Mouse (Mus musculus): ENCODE results near the gene Rasal2. TPM values are rescaled to one million over a fixed set of nuclear protein-coding genes. Genes with fewer than 3 reads are reported as not detected.

Rasal2 gene
- total and polyA plus RNA-seq, 3 experiments: 5.1 to 23.2 (median 22.2) TPM

DNA sequence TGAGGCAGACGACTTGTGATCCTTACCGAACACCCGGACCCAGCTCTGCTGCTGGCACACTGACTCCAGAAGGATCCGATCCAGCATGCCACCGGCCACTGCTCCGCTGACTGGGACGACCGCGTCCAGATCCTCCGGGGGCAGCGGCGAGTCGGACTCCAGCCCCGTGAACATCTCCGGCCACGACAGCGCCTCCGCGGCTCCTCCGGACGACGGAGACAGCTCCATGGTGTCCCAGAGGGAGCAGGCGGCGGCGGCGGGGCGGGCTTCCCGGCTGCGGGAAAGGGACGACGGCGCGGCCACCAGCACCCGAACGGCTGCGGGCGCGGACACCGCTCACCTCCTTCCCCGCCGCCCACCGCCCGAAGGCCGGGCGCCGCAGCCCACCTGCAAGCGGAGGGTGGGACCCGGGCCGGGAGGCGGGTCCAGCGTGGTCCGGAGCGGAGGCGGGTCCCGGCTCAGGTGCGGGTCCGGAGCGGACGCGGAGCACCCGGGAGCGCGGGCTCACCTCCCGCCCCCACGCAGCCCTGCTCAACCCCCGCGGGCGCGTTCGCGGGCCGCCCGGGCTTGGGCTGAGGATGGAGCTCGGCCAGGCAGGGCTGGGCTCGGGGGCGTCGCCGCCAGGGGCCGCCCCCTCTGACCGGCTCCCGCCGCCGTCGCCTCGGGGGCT lies 549 bp downstream of the Rasal2 start:
- DNase-seq: peak; percentile 79 to 82
- Histone ChIP-seq H3K27me3 (ENCODE audit: control insufficient read depth, insufficient read depth, low read length) (no peaks in the 10 kb centered on the region), H3K36me3 (ENCODE audit: control insufficient read depth, insufficient read depth, low read length) (peaks cover 42% of the 10 kb centered on the region), H3K4me3 (peak overlapping the region; percentile 80), H3K27ac (peak overlapping the region; percentile 92), H3K79me2 (replicated peaks; ENCODE audit: control insufficient read depth, insufficient read depth, low read length) (peaks cover 4% of the 10 kb centered on the region), H3K4me1 (ENCODE audit: control insufficient read depth, insufficient read depth, low read length) (peaks cover 14% of the 10 kb centered on the region), H3K9ac (ENCODE audit: low read depth, low read length) (peak overlapping the region; percentile 91)
- WGBS: under 1% methylated on average over 71 of the region's 85 CpGs
- TF ChIP-seq POLR2A (IDR thresholded peaks at IDR 0.05; ENCODE audit: insufficient read depth, low read depth, low read length): no peak
- peak; percentile 29 for TF ChIP-seq CTCF (IDR thresholded peaks at IDR 0.05)
- no peak for TF ChIP-seq EP300 (IDR thresholded peaks at IDR 0.05; ENCODE audit: insufficient read depth, low read depth, low read length)
- intact Hi-C loops (cut with DNase I): loop anchor here (5.0 kb wide), 1 partner anchor 65 kb away; no protein-coding TSS in a partner anchor

DNA sequence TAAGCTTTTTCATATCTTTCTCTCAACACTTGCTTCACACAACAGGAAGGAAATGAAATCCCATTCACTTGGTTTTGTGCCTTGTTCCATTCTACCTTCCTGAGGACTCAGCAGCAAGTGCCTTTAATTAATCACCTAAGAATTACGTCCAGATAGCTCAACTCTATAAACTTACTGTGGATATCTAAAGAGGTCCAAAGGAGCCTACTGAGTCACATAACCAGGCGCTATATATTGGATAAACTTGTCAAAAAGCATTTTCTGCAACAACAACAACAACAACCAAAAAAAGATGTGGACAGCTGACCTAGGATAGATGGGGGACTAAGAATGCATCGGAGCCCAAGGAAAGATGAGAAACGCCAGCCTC lies 1.1 kb downstream of the Rasal2 start:
- Histone ChIP-seq H3K27me3 (ENCODE audit: control insufficient read depth, insufficient read depth, low read length) (no peaks in the 10 kb centered on the region), H3K4me1 (ENCODE audit: control insufficient read depth, insufficient read depth, low read length) (peaks cover 11% of the 10 kb centered on the region), H3K4me3 (peak overlapping the region; percentile 80), H3K79me2 (replicated peaks; ENCODE audit: control insufficient read depth, insufficient read depth, low read length) (peaks cover 6% of the 10 kb centered on the region), H3K9ac (ENCODE audit: low read depth, low read length) (peak overlapping the region; percentile 91), H3K36me3 (ENCODE audit: control insufficient read depth, insufficient read depth, low read length) (peaks cover 36% of the 10 kb centered on the region), H3K27ac (peak overlapping the region; percentile 92)
- WGBS: under 1% methylated on average over 4 of the region's 4 CpGs
- no peak for DNase-seq
- TF ChIP-seq POLR2A (IDR thresholded peaks at IDR 0.05; ENCODE audit: insufficient read depth, low read depth, low read length) (no peak), EP300 (IDR thresholded peaks at IDR 0.05; ENCODE audit: insufficient read depth, low read depth, low read length) (no peak), CTCF (IDR thresholded peaks at IDR 0.05) (no peak)
- intact Hi-C loops (cut with DNase I): loop anchor here (5.0 kb wide), 1 partner anchor 64 kb away; no protein-coding TSS in a partner anchor

DNA sequence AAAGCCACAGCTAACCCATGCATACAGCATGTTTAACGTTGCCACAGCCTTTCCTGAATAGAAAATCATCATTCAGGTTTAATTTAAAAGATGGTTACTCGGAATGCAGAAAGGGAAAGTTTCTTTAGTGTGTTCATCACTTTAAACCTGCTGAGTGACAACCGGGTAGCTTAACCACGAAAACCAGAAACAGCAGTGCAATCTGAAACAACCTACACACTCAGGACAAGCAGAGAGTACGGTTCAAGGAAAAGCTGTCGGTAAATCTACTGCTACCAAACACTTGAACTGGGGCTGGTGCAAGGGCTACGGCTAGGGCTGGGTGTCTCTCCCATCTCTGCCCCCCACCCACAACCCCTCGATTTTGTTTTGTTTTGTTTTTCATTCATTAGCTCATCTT lies 1.5 kb downstream of the Rasal2 start:
- TF ChIP-seq EP300 (IDR thresholded peaks at IDR 0.05; ENCODE audit: insufficient read depth, low read depth, low read length) (no peak), CTCF (IDR thresholded peaks at IDR 0.05) (no peak)
- Histone ChIP-seq H3K79me2 (replicated peaks; ENCODE audit: control insufficient read depth, insufficient read depth, low read length) (peaks cover 6% of the 10 kb centered on the region), H3K9ac (ENCODE audit: low read depth, low read length) (peak overlapping the region; percentile 91), H3K27ac (peak overlapping the region; percentile 92), H3K36me3 (ENCODE audit: control insufficient read depth, insufficient read depth, low read length) (peaks cover 34% of the 10 kb centered on the region), H3K27me3 (ENCODE audit: control insufficient read depth, insufficient read depth, low read length) (no peaks in the 10 kb centered on the region), H3K4me1 (ENCODE audit: control insufficient read depth, insufficient read depth, low read length) (peaks cover 11% of the 10 kb centered on the region), H3K4me3 (peak overlapping the region; percentile 80)
- intact Hi-C loops (cut with DNase I): loop anchor here (5.0 kb wide), 1 partner anchor 64 kb away; no protein-coding TSS in a partner anchor
- DNase-seq: no peak
- 8% methylated on average over 8 of the region's 8 CpGs for WGBS

DNA sequence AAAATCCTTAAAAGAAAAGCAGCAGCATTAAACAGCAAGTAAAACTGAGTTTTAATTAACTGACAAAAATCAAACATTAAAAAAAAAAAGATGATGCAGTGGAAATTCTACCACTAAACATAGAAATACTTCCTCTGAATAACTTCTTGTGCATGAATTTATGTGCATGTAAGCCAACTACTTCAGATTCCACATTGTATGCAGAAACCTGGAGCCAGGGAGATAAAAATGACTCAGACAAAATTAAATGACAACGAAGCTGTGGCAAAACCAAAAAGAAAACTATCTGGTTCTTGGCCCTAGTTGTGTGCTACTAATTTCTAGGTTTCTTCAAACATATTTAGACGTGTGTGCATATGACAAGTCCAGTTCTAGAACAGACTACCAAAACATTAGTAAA lies 2.7 kb downstream of the Rasal2 start:
- Histone ChIP-seq H3K4me1 (ENCODE audit: control insufficient read depth, insufficient read depth, low read length) (peaks cover 12% of the 10 kb centered on the region), H3K27me3 (ENCODE audit: control insufficient read depth, insufficient read depth, low read length) (no peaks in the 10 kb centered on the region), H3K36me3 (ENCODE audit: control insufficient read depth, insufficient read depth, low read length) (peaks cover 36% of the 10 kb centered on the region), H3K27ac (peak overlapping the region; percentile 92), H3K4me3 (peak overlapping the region; percentile 80), H3K9ac (ENCODE audit: low read depth, low read length) (no peak overlapping the region), H3K79me2 (replicated peaks; ENCODE audit: control insufficient read depth, insufficient read depth, low read length) (peaks cover 6% of the 10 kb centered on the region)
- DNase-seq: no peak
- TF ChIP-seq POLR2A (IDR thresholded peaks at IDR 0.05; ENCODE audit: insufficient read depth, low read depth, low read length): no peak
- no peak for TF ChIP-seq EP300 (IDR thresholded peaks at IDR 0.05; ENCODE audit: insufficient read depth, low read depth, low read length)
- no peak for TF ChIP-seq CTCF (IDR thresholded peaks at IDR 0.05)
- WGBS: 13% methylated on average over 2 of the region's 2 CpGs
- intact Hi-C loops (cut with DNase I): loop anchor here (5.0 kb wide), 1 partner anchor 62 kb away; no protein-coding TSS in a partner anchor

DNA sequence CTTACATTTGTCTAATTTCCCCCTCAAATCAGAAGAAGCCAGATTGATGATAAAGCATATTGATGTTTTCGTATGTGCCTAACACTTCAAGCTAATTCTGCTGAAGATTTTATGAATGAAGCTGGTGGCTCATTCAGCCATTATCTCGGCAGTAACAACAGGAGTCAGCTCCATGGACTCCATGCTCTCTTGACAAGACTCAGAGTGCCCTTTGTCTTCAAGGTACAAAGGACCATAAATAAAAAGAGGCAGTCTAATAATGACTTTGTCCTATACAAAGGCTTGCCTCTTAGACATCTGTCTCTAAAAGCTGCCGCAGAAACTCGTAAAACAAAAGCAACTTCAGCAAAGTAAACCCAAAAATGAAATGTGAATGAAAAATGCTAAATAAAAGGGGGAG lies 24.4 kb downstream of the Rasal2 start:
- Histone ChIP-seq H3K4me3 (no peak overlapping the region), H3K27me3 (ENCODE audit: control insufficient read depth, insufficient read depth, low read length) (no peaks in the 10 kb centered on the region), H3K79me2 (replicated peaks; ENCODE audit: control insufficient read depth, insufficient read depth, low read length) (peaks cover 2% of the 10 kb centered on the region; the same call in 1 of the 2 replicates), H3K27ac (no peak overlapping the region), H3K36me3 (ENCODE audit: control insufficient read depth, insufficient read depth, low read length) (peaks cover 7% of the 10 kb centered on the region), H3K4me1 (ENCODE audit: control insufficient read depth, insufficient read depth, low read length) (peaks cover 1% of the 10 kb centered on the region), H3K9ac (ENCODE audit: low read depth, low read length) (no peak overlapping the region)
- 68% methylated on average over 4 of the region's 4 CpGs for WGBS
- intact Hi-C loops (cut with DNase I): no loop called here
- DNase-seq: no peak
- TF ChIP-seq POLR2A (IDR thresholded peaks at IDR 0.05; ENCODE audit: insufficient read depth, low read depth, low read length): no peak
- TF ChIP-seq EP300 (IDR thresholded peaks at IDR 0.05; ENCODE audit: insufficient read depth, low read depth, low read length): no peak
- no peak for TF ChIP-seq CTCF (IDR thresholded peaks at IDR 0.05)

DNA sequence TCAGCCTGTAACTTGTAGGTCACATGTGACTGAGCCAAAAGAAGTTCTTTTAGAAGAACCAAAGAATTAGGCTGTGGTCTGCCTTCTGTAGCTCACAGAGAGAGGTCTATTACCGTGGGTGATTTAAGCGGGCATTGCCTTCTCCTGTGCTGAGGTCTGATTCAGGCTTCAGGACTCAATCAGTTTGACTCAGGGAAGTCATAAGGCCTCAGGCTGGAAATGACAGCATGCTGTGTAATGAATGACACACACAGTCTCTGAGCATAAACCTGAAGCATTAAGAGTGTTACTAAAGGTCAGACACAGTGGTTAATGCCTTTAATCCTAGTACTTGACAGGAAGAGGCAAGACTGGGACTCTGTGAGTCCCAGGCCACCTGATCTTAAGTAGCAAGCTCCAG lies 31.7 kb downstream of the Rasal2 start:
- Histone ChIP-seq H3K4me1 (ENCODE audit: control insufficient read depth, insufficient read depth, low read length) (peaks cover 2% of the 10 kb centered on the region), H3K9ac (ENCODE audit: low read depth, low read length) (no peak overlapping the region), H3K79me2 (replicated peaks; ENCODE audit: control insufficient read depth, insufficient read depth, low read length) (no peaks in the 10 kb centered on the region), H3K4me3 (no peak overlapping the region), H3K27me3 (ENCODE audit: control insufficient read depth, insufficient read depth, low read length) (no peaks in the 10 kb centered on the region), H3K27ac (peak overlapping the region; percentile 38), H3K36me3 (ENCODE audit: control insufficient read depth, insufficient read depth, low read length) (peaks cover 8% of the 10 kb centered on the region)
- DNase-seq: no peak
- 66% methylated on average over 2 of the region's 2 CpGs for WGBS
- TF ChIP-seq CTCF (IDR thresholded peaks at IDR 0.05) (no peak), EP300 (IDR thresholded peaks at IDR 0.05; ENCODE audit: insufficient read depth, low read depth, low read length) (no peak), POLR2A (IDR thresholded peaks at IDR 0.05; ENCODE audit: insufficient read depth, low read depth, low read length) (no peak)
- intact Hi-C loops (cut with DNase I): no loop called here

Measured in heart, adult 2 months (tissue).